Mouse (Mus musculus) mesoderm, embryonic 11.5 days (tissue): ENCODE results near the gene Msi2.

Source experiments
- DNase-seq: peaks from one replicate; pipeline ENCODE4 v3.0.0-alpha.2; 2012; ENCODE audit warnings: low read depth, low spot score

Msi2 gene

DNA sequence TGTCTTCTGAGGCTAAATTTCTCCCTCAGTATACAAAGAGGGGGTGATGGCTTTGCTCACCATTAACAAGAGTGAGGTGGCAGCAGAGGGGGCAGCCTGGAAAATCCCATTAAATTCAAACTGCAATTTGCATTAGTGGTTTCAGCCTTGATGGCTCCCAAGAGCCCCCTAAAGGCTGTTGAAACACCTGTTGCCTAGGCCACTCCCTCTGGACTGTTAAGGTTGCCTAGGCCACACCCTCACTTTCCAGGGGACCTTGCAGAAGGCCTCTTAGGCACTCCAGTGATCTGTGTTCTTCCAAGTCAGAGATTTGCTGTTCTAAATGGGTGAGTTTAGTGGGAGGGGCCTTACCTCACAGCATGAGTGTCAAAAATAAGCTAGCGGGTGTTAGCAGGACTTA, 232.3 kb downstream of the Msi2 start:
- DNase-seq, result peak; percentile 59

DNA sequence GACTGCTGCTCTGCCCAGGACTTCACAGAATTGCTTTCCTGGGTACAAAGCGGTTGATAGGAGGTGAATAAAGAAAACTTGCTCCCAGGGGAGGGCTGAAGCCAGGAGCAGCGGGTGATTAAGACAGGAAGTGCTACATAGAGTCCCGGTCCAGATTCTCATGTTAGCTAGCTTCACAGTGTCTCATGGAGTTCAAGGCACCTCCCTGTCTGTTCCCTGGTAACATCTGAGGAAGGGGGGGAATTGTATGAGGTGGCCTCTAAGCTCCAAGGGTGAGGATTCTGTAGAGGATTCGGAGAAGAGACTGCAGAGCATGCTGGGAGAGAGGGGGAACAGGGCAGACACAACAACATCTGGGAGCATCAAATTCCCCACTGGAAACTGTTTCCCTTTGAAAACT, 233.2 kb downstream of the Msi2 start:
- DNase-seq, result no peak

DNA sequence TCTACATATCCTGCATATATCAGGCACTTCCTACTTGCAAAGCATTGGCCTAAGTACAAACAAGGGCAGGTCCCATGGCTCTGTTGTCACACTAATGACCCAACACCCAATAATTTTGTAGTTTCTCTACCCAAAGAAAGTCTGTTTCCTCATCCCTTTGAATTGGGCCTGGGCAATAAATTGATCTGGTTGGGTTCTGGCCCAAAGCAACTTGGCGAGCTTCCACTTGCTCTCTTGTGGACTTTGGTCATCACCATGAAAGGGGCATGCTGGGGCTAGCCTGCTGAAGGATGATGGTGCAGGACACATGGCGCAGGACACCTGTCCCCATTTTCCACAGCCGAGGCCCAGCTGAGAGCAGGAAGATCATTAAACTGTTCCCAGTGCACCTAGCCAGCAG, 234.3 kb downstream of the Msi2 start:
- DNase-seq, result no peak

DNA sequence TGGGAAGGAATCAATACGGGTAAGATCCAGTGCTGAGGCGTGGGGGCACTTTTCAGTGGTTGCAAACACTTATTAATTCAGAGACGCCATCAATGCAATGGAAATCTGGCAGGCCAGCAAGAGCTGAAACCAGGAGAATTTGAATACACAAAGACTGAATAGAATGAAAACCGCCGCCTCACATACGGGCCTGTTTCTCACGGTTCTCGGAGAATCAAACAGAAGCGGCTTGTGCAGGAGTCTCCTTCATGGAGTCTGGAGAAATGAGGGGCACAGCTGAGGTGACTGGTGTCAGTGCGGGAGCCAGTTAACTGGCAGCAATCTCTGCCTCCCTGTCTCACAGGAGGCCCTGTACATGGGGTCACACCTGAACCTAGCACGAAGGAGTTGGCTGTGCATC, 235.7 kb downstream of the Msi2 start:
- DNase-seq, result no peak

DNA sequence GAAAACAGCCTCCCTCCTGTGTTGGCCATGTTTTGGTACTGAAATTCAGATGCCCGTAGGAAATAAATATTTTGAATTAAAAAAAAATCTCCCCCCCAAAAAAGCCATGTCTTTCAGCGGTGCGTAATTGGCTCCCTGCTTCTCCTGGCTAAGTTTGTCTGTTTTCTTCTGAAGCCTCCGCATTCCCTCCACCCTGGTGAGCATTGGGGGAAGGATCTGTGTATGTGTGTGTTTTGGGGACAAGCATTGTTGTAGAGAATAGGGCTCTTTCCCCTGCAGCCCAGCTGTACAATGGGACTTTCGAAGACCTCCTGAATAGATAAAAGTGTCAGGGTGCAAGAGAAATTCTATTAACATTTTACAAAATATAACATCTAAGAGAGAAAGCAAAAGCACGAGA, 236.1 kb downstream of the Msi2 start:
- no peak for DNase-seq

DNA sequence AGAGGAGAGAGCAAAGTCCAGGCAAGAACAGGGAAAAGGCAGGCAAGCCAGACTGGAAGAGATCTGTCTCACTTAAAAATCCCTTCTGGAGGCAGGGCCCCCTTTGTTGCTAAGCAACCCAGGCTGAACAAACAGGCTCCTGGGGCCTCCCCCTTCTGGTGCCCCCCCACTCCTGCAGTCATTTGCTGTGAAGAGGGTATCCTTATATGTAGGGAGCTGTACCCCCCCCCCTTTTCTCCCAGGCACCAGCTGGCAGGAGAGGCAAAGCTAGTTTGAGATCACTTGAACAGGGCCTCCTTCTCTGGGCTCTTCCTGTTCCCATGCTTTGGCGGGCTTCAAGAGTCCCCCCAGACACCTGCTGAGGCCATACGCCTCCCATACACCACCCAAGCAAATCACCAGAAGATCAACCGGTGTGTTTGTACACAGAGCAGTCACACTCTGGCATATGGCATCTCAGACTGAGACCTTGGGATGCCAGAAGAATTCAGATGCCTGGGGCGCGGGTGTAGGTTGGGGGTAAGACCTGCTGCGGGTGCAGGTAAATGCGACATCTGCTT, 236.6 kb downstream of the Msi2 start:
- peak; percentile 81 for DNase-seq

DNA sequence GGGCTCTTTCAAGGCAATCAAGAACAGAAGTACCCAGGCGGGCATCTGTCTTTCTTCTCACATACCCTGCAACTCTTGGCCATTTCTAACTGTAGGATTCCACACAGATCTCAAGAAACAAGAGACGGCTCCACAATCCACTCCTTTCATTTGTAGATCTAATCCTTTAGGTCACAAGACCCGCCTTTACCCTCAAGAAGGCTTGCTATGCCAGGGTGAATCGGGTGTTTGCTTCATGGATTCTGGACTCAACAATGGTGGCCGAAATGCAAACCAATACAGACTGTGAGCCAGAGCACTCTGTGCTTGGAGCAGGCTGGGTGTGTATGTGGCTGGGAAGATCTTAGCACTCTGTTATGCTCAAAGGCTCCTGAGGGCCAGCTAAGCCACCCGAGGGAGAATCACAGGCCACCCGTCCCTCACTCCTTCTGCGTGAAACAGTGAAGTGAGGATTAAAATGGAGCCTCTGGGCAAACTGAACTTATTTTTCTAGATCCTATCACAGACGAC, 237.2 kb downstream of the Msi2 start:
- DNase-seq, result no peak

DNA sequence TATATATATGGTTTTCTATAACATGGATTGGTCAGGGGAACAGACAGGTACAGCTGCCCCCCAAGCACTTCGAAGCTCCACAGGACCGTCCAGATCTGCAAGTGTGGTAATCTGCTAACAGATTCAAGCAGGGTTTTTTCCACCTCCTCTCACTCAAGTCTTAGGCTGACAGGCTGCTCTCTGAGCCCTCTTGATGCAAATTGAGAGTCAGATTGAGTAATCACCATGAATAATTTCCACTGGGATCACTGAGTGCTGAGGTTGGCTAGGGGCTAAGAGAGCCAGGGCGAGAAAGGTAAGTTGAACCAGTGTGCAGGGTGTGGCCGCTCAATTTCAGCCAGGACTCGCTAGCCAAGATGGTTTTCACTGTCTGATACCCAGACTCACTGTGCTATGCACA, 238.8 kb downstream of the Msi2 start:
- DNase-seq, result no peak

DNA sequence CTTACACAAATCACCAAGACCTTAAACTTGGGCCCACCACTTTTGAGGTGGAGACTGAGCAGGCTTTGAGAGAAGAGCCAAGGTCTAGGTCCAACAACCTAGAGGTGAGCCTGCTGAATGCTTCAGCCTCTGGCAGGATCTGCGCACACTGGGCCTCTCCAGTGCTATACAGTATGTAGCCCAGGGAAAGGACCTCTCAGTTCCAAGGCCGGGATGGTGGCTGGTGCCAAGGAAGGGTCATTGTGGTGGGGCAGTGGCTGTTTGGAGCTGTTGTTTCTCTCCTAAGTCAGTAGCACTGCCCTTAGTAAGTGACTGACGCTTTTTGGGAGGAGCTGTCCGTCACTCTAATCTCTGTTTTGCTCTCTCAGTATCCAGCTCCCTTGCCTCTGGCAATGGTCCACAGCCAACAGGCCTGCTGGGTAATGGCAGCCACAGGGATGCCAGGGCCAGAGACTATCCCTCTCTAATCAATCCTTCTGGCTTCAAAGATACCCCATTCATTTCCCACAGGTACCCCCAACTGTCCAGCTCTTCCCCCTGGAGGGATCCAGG, 243.3 kb downstream of the Msi2 start:
- DNase-seq, result no peak

DNA sequence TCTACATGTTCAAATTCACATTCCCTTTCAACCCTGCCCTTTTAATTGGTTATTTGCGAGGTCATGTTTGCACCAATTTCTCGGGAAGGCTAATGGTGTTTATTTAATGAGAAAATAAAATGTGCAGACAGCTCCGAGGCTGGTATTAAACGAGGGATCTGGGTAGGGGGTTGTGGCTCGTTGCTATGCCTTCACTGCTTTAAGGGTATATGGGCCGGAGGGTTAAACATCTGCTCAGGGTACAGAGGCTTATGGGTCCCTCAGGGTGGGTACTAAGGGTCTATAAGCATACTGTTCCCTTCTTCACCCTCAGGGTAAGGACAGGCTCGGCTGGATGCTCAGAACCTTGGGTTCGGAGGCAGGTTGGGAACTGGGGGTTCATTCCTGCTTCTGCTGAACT, 245.6 kb downstream of the Msi2 start:
- DNase-seq, result no peak

DNA sequence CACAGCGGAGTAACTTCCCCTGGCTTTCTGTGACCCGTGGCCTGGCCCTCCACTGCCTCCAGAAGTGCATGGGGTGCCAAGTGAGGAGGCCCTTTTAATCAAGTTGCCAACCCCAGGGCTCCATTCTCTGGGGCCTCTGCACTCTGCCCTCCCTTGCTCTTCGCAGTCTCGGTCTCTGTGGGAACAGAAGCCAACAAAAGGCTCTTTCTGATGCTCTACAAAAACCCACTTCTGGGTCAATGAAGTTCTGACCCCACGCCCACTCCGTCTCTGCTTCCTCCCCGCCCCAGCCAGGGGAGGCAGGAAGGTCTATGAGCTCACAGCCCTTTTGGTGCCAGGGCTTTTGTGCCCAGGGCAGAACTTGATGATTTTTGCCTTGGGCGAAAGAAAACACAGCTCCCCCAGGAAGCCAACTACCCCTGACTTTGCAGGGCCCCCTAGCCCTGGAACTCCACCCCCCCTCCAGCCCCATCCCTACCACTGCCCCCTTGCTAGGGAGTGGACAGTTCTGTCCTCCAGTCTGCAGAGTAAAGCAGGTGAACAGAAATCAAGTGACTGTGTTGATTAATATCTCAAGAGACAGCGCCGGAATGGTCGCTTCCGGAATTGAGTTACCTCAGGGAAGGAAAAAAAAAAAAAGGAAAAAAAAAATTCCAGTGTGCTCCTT, 246.2 kb downstream of the Msi2 start:
- peak; percentile 77 for DNase-seq

DNA sequence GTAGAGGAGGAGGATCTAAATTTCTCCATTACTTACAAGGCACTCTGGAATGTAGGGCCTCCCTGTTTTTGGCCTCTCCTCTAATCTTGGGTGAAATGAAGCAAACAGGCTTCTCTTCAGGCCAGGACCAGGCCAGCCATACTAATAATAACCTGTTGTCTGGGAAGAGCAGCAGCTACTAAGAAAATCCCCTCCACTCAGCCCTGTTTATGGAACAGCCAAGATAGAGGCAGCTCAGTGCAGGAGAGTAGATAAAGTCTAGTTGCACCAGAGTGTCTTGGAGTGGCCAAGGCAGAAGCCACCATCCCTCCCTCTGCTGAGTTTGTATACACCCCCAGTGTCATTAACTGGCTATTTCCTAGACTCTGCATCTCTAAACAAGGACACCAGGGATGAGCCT, 247.7 kb downstream of the Msi2 start:
- DNase-seq, result no peak

DNA sequence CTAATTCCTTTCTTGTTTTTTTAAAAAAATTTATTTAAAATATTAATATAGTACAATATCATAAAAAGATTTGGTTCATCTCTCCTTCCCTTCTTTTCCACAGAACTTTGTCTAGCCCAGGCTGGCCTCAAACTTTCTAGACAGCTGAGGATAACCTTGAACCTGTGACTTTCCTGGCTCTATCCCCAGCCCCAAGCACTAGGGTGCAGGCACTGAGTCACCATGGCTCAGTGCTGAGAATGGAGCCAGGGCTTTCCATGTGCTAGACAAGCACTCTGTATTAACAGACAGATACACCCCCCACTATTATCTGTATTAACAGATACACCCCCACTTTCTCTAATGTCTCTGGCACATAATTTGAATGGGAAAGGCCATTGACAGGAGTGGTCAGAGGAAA, 249.3 kb downstream of the Msi2 start:
- no peak for DNase-seq

DNA sequence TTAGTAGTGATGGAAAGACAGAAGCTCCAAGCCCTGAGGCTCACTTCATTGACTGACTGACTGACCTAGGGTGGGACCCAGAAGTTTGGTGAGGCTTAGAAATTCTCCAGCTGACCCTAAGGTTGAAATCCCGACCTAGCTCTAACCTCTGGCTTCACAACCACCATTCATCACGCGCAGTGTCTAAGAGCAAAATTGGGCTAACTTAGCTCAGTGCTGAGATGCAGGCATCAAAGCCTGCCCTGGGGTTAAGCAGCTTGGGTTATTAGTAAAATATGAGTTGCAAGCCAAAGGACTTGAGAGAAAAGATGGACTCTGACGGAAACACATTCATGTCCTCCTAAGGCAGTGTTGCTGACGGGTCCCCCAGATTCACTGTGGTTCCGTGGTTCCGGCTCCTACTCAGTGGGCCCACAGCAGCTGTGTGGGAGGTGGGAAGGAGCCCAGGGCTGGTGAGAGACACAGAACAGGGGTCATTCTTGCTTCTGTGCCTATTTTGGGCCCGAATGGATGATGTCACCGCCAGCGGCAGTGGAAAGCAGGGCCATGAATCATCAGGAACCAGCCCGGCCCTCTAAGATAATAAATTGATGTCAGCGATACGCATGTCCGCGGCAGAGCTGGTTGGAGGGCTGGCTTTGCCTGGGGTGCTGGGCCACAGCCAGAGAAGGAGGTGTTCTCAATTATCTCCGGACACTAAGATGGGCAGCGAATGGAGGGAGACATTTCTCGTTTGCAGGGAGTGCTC, 250.6 kb downstream of the Msi2 start:
- DNase-seq, result peak; percentile 74

DNA sequence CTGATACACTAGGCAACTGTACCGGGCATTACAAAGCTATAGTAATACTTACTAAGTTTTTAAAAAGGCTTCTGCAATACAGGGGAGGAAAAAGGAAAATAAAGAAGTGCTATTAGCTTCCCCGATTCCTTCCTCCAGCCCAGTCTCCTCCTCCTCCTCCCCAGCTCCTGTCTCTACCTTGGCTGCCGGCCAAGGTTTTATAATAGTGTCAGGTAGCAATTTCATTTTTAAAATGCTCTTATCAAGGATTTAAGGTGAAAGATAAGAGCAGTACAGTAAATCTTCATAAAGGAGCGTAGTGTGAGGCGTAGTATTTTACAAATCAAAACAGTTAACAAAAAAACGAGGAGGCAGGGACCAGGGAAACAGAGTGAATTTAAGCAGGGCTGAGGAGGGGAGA, 254.4 kb downstream of the Msi2 start:
- DNase-seq, result no peak

DNA sequence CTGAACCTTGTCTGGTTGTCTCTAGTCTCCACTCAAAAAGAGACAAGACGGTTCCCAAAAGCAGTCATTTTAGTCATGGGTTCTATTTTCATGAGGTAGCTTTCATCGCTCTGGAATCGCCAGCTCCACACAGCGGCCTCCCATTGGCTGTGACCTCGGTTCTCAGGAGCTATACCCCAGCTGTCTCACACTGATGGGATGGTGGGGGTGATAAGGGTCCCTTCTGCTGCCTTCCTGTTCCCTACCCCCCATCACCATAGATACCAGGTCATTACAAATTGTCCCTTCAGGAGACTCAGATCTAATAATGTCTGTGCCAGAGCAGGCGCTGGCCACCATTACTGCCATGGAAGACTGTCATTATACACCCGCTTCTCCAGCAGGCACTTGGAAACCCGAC, 255.5 kb downstream of the Msi2 start:
- no peak for DNase-seq

DNA sequence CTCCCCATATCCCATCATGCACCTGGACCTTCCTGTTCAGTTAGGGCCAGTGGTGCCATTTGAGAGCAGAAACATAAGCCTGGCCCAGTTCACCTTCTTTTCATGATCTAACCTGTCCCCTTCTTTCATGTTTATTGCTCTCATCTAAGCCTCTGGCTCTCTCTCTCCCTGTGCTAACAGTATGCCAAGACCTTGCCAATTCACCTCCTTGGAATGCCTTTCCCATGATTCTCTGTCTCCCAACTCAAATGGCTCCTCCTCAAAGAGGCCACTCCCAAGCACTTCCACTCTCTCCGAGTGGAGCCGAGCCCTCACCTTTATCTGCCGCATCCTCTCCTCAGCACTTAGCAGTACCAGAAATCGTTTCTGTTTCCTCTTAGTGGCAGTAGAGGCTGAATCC, 256.7 kb downstream of the Msi2 start:
- no peak for DNase-seq

DNA sequence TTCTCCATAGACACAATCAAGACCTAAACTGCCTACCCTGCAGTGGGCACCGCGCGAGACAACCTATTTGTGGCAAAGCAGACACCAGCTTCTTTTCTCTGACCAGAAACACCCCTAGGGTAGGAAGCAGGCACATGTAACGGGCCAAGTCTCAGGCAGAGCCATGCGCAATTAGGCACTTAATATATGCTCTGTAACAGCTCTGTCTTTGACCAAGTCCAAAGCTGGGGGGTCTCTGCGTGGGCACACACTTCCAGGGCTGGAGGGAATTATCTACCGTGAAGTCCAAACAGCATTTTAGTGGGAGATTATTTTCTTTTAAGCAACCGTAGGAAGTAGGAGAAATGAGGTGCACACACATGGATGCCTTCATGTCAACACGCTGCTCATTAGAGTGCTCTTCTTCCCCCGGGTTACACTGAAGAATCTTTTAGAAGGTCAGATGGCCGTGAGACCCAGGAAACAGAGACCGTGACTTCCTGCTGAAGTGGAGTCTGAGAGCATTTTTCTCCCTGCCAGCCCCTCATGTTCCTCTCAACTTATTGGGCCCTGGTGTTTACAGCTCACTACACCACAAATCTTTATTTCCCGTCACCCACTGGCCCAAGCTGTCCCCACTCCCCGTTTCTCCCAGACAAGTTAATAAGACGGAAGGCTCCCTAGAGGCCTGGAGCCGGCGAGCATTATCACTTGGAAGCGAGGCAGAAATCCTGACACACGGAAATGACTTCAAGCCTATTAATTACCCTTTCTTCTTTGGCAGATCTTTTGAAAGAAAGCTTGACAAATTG, 258.2 kb downstream of the Msi2 start:
- DNase-seq, result peak; percentile 76

DNA sequence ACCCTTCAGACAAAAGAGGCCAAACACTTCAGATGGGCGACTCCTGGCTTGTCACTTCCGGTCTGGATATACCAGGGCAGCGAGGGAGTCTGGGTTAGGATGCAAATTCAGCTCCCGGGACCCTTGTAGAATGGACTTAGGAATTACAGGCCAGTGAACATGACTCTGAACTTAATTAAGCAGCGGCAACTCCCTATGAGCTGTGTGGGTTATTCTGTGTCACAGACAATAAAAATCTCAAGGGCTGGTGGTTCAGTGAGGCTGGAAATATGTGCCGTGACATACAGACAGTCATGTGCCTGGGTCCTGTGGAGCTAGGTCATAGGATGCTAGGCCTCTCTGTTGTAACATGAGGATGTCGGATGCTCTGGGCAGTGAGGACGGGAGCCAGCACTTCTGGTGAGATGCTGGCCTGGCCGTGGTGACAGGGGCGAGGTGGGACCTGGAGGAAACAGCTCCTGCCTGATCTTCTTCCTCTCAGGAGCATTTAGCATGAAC, 261.0 kb downstream of the Msi2 start:
- DNase-seq, result no peak

DNA sequence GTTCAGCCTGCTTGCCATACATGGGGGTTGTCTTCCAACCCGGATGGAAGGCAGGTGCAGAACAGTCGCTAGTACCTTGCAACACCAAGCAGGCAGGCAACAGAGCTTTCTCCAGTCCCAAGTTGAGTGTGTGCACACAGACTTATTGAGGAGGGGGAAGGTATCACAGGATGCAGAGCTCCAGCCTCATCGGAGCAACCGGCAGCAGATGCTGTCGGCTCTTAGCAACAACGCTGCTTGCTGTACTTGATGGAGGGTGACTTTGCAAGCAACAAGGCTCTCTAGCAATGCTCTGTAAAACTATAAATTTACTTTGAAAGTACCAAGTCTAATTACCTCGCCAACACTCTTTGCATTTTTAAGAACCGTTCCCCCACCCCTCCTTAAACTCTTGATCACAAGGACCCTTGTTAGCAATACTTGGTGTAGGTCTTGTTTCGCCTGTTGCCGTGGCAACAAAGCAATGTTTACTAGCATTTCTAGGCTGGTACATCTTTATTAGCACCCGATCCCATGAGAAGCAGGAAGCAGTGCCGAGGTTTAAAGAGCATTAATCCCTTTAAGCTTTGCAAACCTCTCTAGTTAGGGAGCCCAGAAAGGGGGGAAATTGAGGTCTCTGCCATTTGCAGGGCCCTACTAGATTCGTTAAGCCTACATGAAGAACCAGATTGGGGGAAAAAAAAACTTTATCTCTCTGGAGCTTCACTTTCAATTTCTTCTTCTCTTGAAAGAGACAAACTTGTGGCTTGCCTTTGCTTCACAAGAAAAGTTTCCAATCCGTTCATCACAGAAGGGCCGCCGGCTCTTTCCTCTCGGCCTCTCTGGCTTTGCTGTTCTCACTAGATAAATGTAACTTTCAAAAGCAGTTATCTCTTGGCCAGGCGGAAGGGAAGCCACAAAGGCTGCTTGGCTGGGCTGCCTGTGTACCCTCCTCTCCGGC, 263.2 kb downstream of the Msi2 start:
- peak; percentile 84 for DNase-seq

DNA sequence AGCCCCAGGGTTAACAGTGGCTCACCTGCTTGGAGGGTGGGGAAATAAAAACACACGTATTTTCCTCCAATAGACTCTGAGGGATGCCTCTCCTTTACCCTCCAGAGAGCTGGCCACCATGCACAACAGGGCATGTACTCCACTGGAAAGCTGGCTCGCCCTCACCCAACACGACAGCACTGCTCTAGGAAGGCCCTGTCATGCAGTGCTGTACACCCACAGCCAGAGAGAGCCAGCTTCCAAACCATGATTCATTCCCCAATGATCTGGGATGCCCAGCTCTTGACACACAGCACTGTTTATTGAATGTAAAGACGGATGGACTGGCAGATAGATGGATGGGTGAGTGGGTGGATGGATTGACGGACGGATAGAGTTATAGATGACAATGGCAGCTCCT, 269.1 kb downstream of the Msi2 start:
- DNase-seq, result no peak
